Mouse (Mus musculus) thymus, adult 2 months (tissue): Measurements from ENCODE around the gene Gimap3.

Source experiments
- CTCF ChIP-seq: fragments of 200-500 bp; IDR thresholded peaks from 2 replicates; pipeline ENCODE4 v1.5.1; 2012; ENCODE audit warnings: mild to moderate bottlenecking, control low read depth, low read length, moderate library complexity, borderline replicate concordance; ENCODE audit not compliant: control insufficient read depth, poor library complexity, insufficient read depth; ENCODE audit errors: extremely low read depth
- POLR2A ChIP-seq: fragments of 200-500 bp; IDR thresholded peaks from 2 replicates; pipeline ENCODE4 v1.6.1; 2012; ENCODE audit warnings: mild to moderate bottlenecking, low read length, control low read depth, moderate library complexity; ENCODE audit not compliant: control insufficient read depth, poor library complexity, insufficient read depth; ENCODE audit errors: extremely low read depth

- no peak for TF ChIP-seq CTCF
- no peak for TF ChIP-seq POLR2A
Observed at GRCm38 (mm10) chr6:48770696-48771095, at the start of gene Gimap3.
